Mouse (Mus musculus) forebrain, embryonic 10.5 days (tissue): ENCODE results near the gene Asf1a. TPM values are rescaled to one million over a fixed set of nuclear protein-coding genes. Genes with fewer than 3 reads are reported as not detected.
"Not testable (repeated sequence)": the region's sequence is repeated elsewhere in the genome, so short reads cannot be mapped to it uniquely, and the experiment has no call there.

Experiments
- DNase-seq: peaks from one replicate; pipeline ENCODE4 v3.0.0-alpha.2; 2017; ENCODE audit warnings: low spot score; ENCODE audit errors: extremely low spot score
- H3K27ac ChIP-seq: fragments of 300-500 bp; sonication (generic); 2 replicates; pipeline ENCODE4 v1.5.1; 2016; ENCODE audit warnings: mild to moderate bottlenecking
- H3K27me3 ChIP-seq: fragments of 300-500 bp; sonication (generic); 2 replicates; pipeline ENCODE4 v1.6.1; 2016; ENCODE audit warnings: mild to moderate bottlenecking; ENCODE audit not compliant: poor library complexity, severe bottlenecking
- H3K36me3 ChIP-seq: fragments of 300-500 bp; sonication (generic); replicated peaks from 2 replicates; pipeline ENCODE4 v1.6.1; 2016; ENCODE audit warnings: mild to moderate bottlenecking, moderate library complexity
- H3K4me1 ChIP-seq: fragments of 300-500 bp; sonication (generic); 2 replicates; pipeline ENCODE4 v1.6.1; 2016
- H3K4me3 ChIP-seq: fragments of 300-500 bp; sonication (generic); 2 replicates; pipeline ENCODE4 v1.5.1; 2016; ENCODE audit warnings: mild to moderate bottlenecking, moderate library complexity
- H3K9me3 ChIP-seq: fragments of 300-500 bp; sonication (generic); 2 replicates; pipeline ENCODE4 v1.6.1; 2016; ENCODE audit warnings: mild to moderate bottlenecking, moderate library complexity
- WGBS: fragments of 180-500 bp; shearing (Covaris S2); methylation state at CpG from one replicate; pipeline ENCODE4 v1.1.7; 2016; 5-methylcytosine and 5-hydroxymethylcytosine counted together
- polyA plus RNA-seq: library from polyadenylated mRNA; unstranded; fragments of >200 nt; fragmentation: Nextera tagmentation; extraction: Ambion mirVana; gene quantifications from 2 replicates; pipeline ENCODE4 v1.2.1, GENCODE M21; 2016

Gene Asf1a
- polyA plus RNA-seq, 1 experiment from 2014 or later = 169 TPM

- WGBS = 86% methylated on average over 2 of the region's 2 CpGs
- Histone ChIP-seq H3K9me3 (no peaks in the 10 kb centered on the region), H3K4me3 (no peak overlapping the region), H3K27ac (no peak overlapping the region), H3K36me3 (peaks cover 98% of the 10 kb centered on the region), H3K4me1 (no peaks in the 10 kb centered on the region), H3K27me3 (no peaks in the 10 kb centered on the region)
- no peak for DNase-seq
Observed at GRCm38 (mm10) chr10:53608274-53608673, 11.7 kb downstream of the Asf1a start.

GRCm38 (mm10) chr10:53612172-53612571, 15.6 kb downstream of the Asf1a start:
- Histone ChIP-seq H3K4me3 (no peak overlapping the region), H3K27me3 (no peaks in the 10 kb centered on the region), H3K36me3 (peaks cover 97% of the 10 kb centered on the region), H3K4me1 (no peaks in the 10 kb centered on the region), H3K9me3 (no peaks in the 10 kb centered on the region), H3K27ac (no peak overlapping the region)
- WGBS = 100% methylated on average over 1 of the region's 1 CpGs
- no peak for DNase-seq

- no peak for DNase-seq
- Histone ChIP-seq H3K4me1 (no peaks in the 10 kb centered on the region), H3K27ac (no peak overlapping the region), H3K36me3 (peaks cover 85% of the 10 kb centered on the region), H3K27me3 (no peaks in the 10 kb centered on the region), H3K4me3 (no peak overlapping the region), H3K9me3 (no peaks in the 10 kb centered on the region)
- WGBS = 88% methylated on average over 1 of the region's 1 CpGs
Observed at GRCm38 (mm10) chr10:53613955-53614354, 17.4 kb downstream of the Asf1a start.

GRCm38 (mm10) chr10:53615850-53616616, 19.5 kb downstream of the Asf1a start:
- no peak for DNase-seq

GRCm38 (mm10) chr10:53629247-53629917, 32.8 kb downstream of the Asf1a start:
- Histone ChIP-seq H3K36me3 (peaks cover 13% of the 10 kb centered on the region), H3K27me3 (no peaks in the 10 kb centered on the region), H3K4me3 (peak overlapping the region; percentile 76), H3K27ac (peak overlapping the region; percentile 97), H3K4me1 (peaks cover 16% of the 10 kb centered on the region), H3K9me3 (no peaks in the 10 kb centered on the region)
- DNase-seq = peak; percentile 83
- 0% methylated on average over 66 of the region's 67 CpGs for WGBS

More at GRCm38 (mm10) chr10:53615850-53616616, 19.5 kb downstream of the Asf1a start:
- no peak overlapping the region for H3K27ac ChIP-seq
- H3K36me3 ChIP-seq = peaks cover 86% of the 10 kb centered on the region
- no peaks in the 10 kb centered on the region for H3K4me1 ChIP-seq
- no peaks in the 10 kb centered on the region for H3K9me3 ChIP-seq
- H3K4me3 ChIP-seq = no peak overlapping the region
- H3K27me3 ChIP-seq = no peaks in the 10 kb centered on the region
- 95% methylated on average over 8 of the region's 8 CpGs for WGBS

- H3K27ac ChIP-seq = peak overlapping the region; percentile 97
- H3K4me3 ChIP-seq = peak overlapping the region; percentile 76
- no peaks in the 10 kb centered on the region for H3K9me3 ChIP-seq
- peak; percentile 99 for DNase-seq
- peaks cover 16% of the 10 kb centered on the region for H3K4me1 ChIP-seq
- H3K27me3 ChIP-seq = no peaks in the 10 kb centered on the region
- under 1% methylated on average over 35 of the region's 35 CpGs for WGBS
- H3K36me3 ChIP-seq = peaks cover 8% of the 10 kb centered on the region
Observed at GRCm38 (mm10) chr10:53629918-53630250, 33.3 kb downstream of the Asf1a start.

GRCm38 (mm10) chr10:53630339-53630738, 33.8 kb downstream of the Asf1a start, which contains the start of gene Mcm9:
Gene Mcm9, minus strand, starts transcription at chr10:53630439.
- WGBS = 62% methylated on average over 10 of the region's 10 CpGs
- peak within 1 kb of the TSS; percentile 97 for H3K27ac ChIP-seq

GRCm38 (mm10) chr10:53634160-53634559, 37.6 kb downstream of the Asf1a start:
- DNase-seq = no peak

More at GRCm38 (mm10) chr10:53630339-53630738, 33.8 kb downstream of the Asf1a start, which contains the start of gene Mcm9:
- not testable (repeated sequence) for DNase-seq, H3K36me3 ChIP-seq, H3K9me3 ChIP-seq, H3K27me3 ChIP-seq
- Histone ChIP-seq H3K4me1 (peaks cover 16% of the 10 kb centered on the region), H3K4me3 (peak within 1 kb of the TSS; percentile 76)

GRCm38 (mm10) chr10:53635246-53635971, 38.9 kb downstream of the Asf1a start:
- Histone ChIP-seq H3K4me1 (no peaks in the 10 kb centered on the region), H3K27ac (no peak overlapping the region), H3K27me3 (no peaks in the 10 kb centered on the region), H3K36me3 (no peaks in the 10 kb centered on the region), H3K9me3 (no peaks in the 10 kb centered on the region), H3K4me3 (no peak overlapping the region)
- WGBS = 92% methylated on average over 13 of the region's 13 CpGs
- no peak for DNase-seq

More at GRCm38 (mm10) chr10:53634160-53634559, 37.6 kb downstream of the Asf1a start:
- Histone ChIP-seq H3K27me3 (no peaks in the 10 kb centered on the region), H3K36me3 (no peaks in the 10 kb centered on the region), H3K4me1 (no peaks in the 10 kb centered on the region), H3K4me3 (no peak overlapping the region), H3K27ac (no peak overlapping the region), H3K9me3 (no peaks in the 10 kb centered on the region)
- 80% methylated on average over 10 of the region's 10 CpGs for WGBS

GRCm38 (mm10) chr10:53641507-53641906, 45.0 kb downstream of the Asf1a start:
- Histone ChIP-seq H3K9me3 (no peaks in the 10 kb centered on the region), H3K27ac (no peak overlapping the region), H3K4me1 (no peaks in the 10 kb centered on the region), H3K36me3 (no peaks in the 10 kb centered on the region), H3K27me3 (no peaks in the 10 kb centered on the region), H3K4me3 (no peak overlapping the region)
- no peak for DNase-seq

GRCm38 (mm10) chr10:53650683-53651082, 54.1 kb downstream of the Asf1a start:
- Histone ChIP-seq H3K27ac (no peak overlapping the region), H3K4me3 (no peak overlapping the region), H3K4me1 (no peaks in the 10 kb centered on the region), H3K9me3 (no peaks in the 10 kb centered on the region), H3K27me3 (no peaks in the 10 kb centered on the region), H3K36me3 (no peaks in the 10 kb centered on the region; the same call in 1 of the 2 replicates)
- WGBS = 83% methylated on average over 2 of the region's 2 CpGs
- DNase-seq = no peak

- not testable (repeated sequence) for H3K9me3 ChIP-seq, H3K27me3 ChIP-seq, DNase-seq, H3K36me3 ChIP-seq, H3K4me1 ChIP-seq, H3K4me3 ChIP-seq, H3K27ac ChIP-seq
- whole genome bisulfite sequencing = 83% methylated on average over 5 of the region's 5 CpGs
Observed at GRCm38 (mm10) chr10:53654239-53654638, 57.7 kb downstream of the Asf1a start.
